ENCODE assay signal across 17 mouse cellular contexts in genomic region chr11:102206481-102206880, GRCm38 (mm10). TPM values are rescaled to one million over a fixed set of nuclear protein-coding genes. Genes with fewer than 3 reads are reported as not detected.
DNase-seq lines count a peak whose midpoint lies in the region; ATAC-seq and TF ChIP-seq lines count a peak whose summit lies in the region.
"Had no signal": no experiment of that assay in that cellular context is flagged by ENCODE, and none has a peak within 500 bp of the region (broad histone marks: within the 10 kb centered on the region; RNA-seq: fewer than 3 reads in every experiment).

No protein-coding gene starts in this region.

- WGBS in hindbrain, embryonic 13.5 days: 54% methylated on average over 28 of the region's 30 CpGs
- 66% methylated on average over 23 of the region's 30 CpGs for WGBS in hindbrain, postnatal 0 days
- 71% methylated on average over 30 of the region's 30 CpGs for WGBS in embryonic facial prominence, embryonic 10.5 days
- 75% methylated on average over 29 of the region's 30 CpGs for WGBS in forebrain, embryonic 16.5 days

- H3K9me3 ChIP-seq in hindbrain, embryonic 13.5 days: no peaks in the 10 kb centered on the region
- H3K9me3 ChIP-seq in hindbrain, postnatal 0 days (ENCODE audit: low read length): no peaks in the 10 kb centered on the region
- H3K9me3 ChIP-seq in ES-E14 (ENCODE audit: control insufficient read depth, insufficient read depth, low read depth, low read length): no peaks in the 10 kb centered on the region
- no peaks in the 10 kb centered on the region for H3K9me3 ChIP-seq in embryonic facial prominence, embryonic 10.5 days
- H3K9me3 ChIP-seq in forebrain, embryonic 16.5 days (ENCODE audit: control insufficient read depth, low read length): no peaks in the 10 kb centered on the region
- H3K9me3 ChIP-seq: midbrain, embryonic 12.5 days had no signal

- no peak overlapping the region for H3K4me3 ChIP-seq in hindbrain, embryonic 13.5 days
- H3K4me3 ChIP-seq in hindbrain, postnatal 0 days (ENCODE audit: low read length): no peak overlapping the region
- peak overlapping the region; percentile 4 to 54 for H3K4me3 ChIP-seq in ES-E14 (ENCODE audit: insufficient read depth in 1 of 2, low read depth in 1 of 2, low read length in 2 of 2, poor library complexity in 1 of 2, severe bottlenecking in 1 of 2)
- no peak overlapping the region for H3K4me3 ChIP-seq in embryonic facial prominence, embryonic 10.5 days
- H3K4me3 ChIP-seq in forebrain, embryonic 16.5 days (replicated peaks; ENCODE audit: low read length): no peak overlapping the region
- H3K4me3 ChIP-seq: erythroblast, embryonic 14.5 days; left cerebral cortex, adult 2 months; midbrain, embryonic 12.5 days had no signal

- peaks cover 44% of the 10 kb centered on the region for H3K4me1 ChIP-seq in hindbrain, embryonic 13.5 days (replicated peaks)
- H3K4me1 ChIP-seq in hindbrain, postnatal 0 days (ENCODE audit: insufficient read depth, low read length): peaks cover 10% of the 10 kb centered on the region
- peaks cover 0 to 8% of the 10 kb centered on the region in 2 experiments; a peak in 2 of 4 replicates for H3K4me1 ChIP-seq in ES-E14 (ENCODE audit: control insufficient read depth in 2 of 2, insufficient read depth in 2 of 2, low read length in 2 of 2, poor library complexity in 1 of 2)
- peaks cover 58% of the 10 kb centered on the region for H3K4me1 ChIP-seq in embryonic facial prominence, embryonic 10.5 days
- H3K4me1 ChIP-seq in forebrain, embryonic 16.5 days (replicated peaks; ENCODE audit: control insufficient read depth, insufficient read depth, low read length): peaks cover 36% of the 10 kb centered on the region

- no peak for TF ChIP-seq CTCF in hindbrain, postnatal 0 days (IDR thresholded peaks at IDR 0.05; ENCODE audit: low read depth)

- H3K9ac ChIP-seq in hindbrain, embryonic 13.5 days: peak overlapping the region; percentile 43; the same call in 1 of the 2 replicates
- H3K9ac ChIP-seq in hindbrain, postnatal 0 days (replicated peaks; ENCODE audit: low read length): no peak overlapping the region
- H3K9ac ChIP-seq in ES-E14 (ENCODE audit: insufficient read depth, low read depth, low read length, poor library complexity, severe bottlenecking): peak overlapping the region; percentile 37
- no peak overlapping the region for H3K9ac ChIP-seq in forebrain, embryonic 16.5 days (replicated peaks; ENCODE audit: low read depth, low read length)
- H3K9ac ChIP-seq: hindbrain, embryonic 14.5 days had no signal

- no peak overlapping the region for H3K4me2 ChIP-seq in hindbrain, embryonic 13.5 days
- no peak overlapping the region for H3K4me2 ChIP-seq in hindbrain, postnatal 0 days (ENCODE audit: low read depth, low read length)
- H3K4me2 ChIP-seq in forebrain, embryonic 16.5 days (ENCODE audit: low read length): no peak overlapping the region
- H3K4me2 ChIP-seq: hindbrain, embryonic 14.5 days; midbrain, embryonic 12.5 days had no signal

- peaks cover 58% of the 10 kb centered on the region for H3K36me3 ChIP-seq in hindbrain, embryonic 13.5 days
- peaks cover 26% of the 10 kb centered on the region for H3K36me3 ChIP-seq in hindbrain, postnatal 0 days (ENCODE audit: insufficient read depth, low read length)
- H3K36me3 ChIP-seq in ES-E14 (ENCODE audit: control insufficient read depth, insufficient read depth, low read length, poor library complexity, severe bottlenecking): peaks cover 8% of the 10 kb centered on the region; the same call in 1 of the 2 replicates
- H3K36me3 ChIP-seq in embryonic facial prominence, embryonic 10.5 days (replicated peaks): peaks cover 55% of the 10 kb centered on the region
- H3K36me3 ChIP-seq in forebrain, embryonic 16.5 days (ENCODE audit: control insufficient read depth, insufficient read depth): peaks cover 14% of the 10 kb centered on the region; the same call in 1 of the 2 replicates

- H3K27ac ChIP-seq in hindbrain, embryonic 13.5 days: no peak overlapping the region
- H3K27ac ChIP-seq in hindbrain, postnatal 0 days: no peak overlapping the region
- no peak overlapping the region for H3K27ac ChIP-seq in ES-E14 (ENCODE audit: insufficient read depth, low read depth, low read length, poor library complexity, severe bottlenecking)
- peak overlapping the region; percentile 49 for H3K27ac ChIP-seq in embryonic facial prominence, embryonic 10.5 days (replicated peaks)
- H3K27ac ChIP-seq in forebrain, embryonic 16.5 days (ENCODE audit: low read length): peak overlapping the region; percentile 30; the same call in 1 of the 2 replicates
- H3K27ac ChIP-seq: hindbrain, embryonic 14.5 days; left cerebral cortex, adult 2 months had no signal

- no peak for DNase-seq in hindbrain, postnatal 0 days (ENCODE audit: low spot score)
- no peak for DNase-seq in ES-E14 (ENCODE audit: low read depth, low spot score)
- peak; percentile 16 for DNase-seq in embryonic facial prominence, embryonic 10.5 days (ENCODE audit: low spot score)
- no peak for DNase-seq in kidney, adult 18-20 months
- no peak for DNase-seq in spleen, postnatal 4 days (ENCODE audit: low spot score in 2 of 2)
- DNase-seq: adrenal gland, postnatal 10 days; gastrocnemius, postnatal 25 days; kidney, adult 9 months; liver; right cerebral cortex, postnatal 14 days; thymus, postnatal 25 days had no signal

- H3K27me3 ChIP-seq in hindbrain, embryonic 13.5 days: no peaks in the 10 kb centered on the region
- H3K27me3 ChIP-seq in hindbrain, postnatal 0 days (ENCODE audit: insufficient read depth, low read length): no peaks in the 10 kb centered on the region
- 0 out of 2 replicates have a peak, but pooled peaks cover 12% of the 10 kb centered on the region for H3K27me3 ChIP-seq in embryonic facial prominence, embryonic 10.5 days (replicated peaks; ENCODE audit: low read depth, poor library complexity, severe bottlenecking)
- no peaks in the 10 kb centered on the region for H3K27me3 ChIP-seq in forebrain, embryonic 16.5 days (replicated peaks; ENCODE audit: control insufficient read depth, insufficient read depth, low read length)
- H3K27me3 ChIP-seq: midbrain, embryonic 12.5 days had no signal

- in situ Hi-C loops in ES-E14 (cut with MboI; ENCODE audit: low sequenced_read_pairs in 2 of 2, unreplicated experiment in 2 of 2): no loop called here

- ATAC-seq in hindbrain, embryonic 13.5 days (ENCODE audit: low FRiP score): no peak
- ATAC-seq in hindbrain, postnatal 0 days: no peak
- no peak for ATAC-seq in forebrain, embryonic 16.5 days

TF ChIP-seq in ES-E14, 5 proteins besides CTCF, POLR2A, EP300 and RAD21:
- TF ChIP-seq ZC3H11A (IDR thresholded peaks at IDR 0.05; ENCODE audit: borderline replicate concordance, low read depth, low read length) (no peak), ZNF384 (IDR thresholded peaks at IDR 0.05; ENCODE audit: low read depth, low read length) (no peak), CHD2 (IDR thresholded peaks at IDR 0.05; ENCODE audit: low read depth, low read length) (no peak), HCFC1 (IDR thresholded peaks at IDR 0.05; ENCODE audit: borderline replicate concordance, insufficient read depth, low read length) (no peak), MAFK (IDR thresholded peaks at IDR 0.05; ENCODE audit: insufficient read depth, low read depth, low read length) (no peak)

RNA-seq across cellular contexts. Expression of gene G6pc3, which starts 17.1 kb away (rescaled TPM):
- 30.0 and 37.2 TPM in 2 replicates for polyA plus RNA-seq in hindbrain, embryonic 13.5 days (2015; fragmentation: Nextera tagmentation; extraction: Ambion mirVana)
- 67.5 and 70.1 TPM in 2 replicates for total RNA-seq in hindbrain, postnatal 0 days (2014; rRNA removed)
- polyA plus RNA-seq in hindbrain, postnatal 0 days (2015; fragmentation: Nextera tagmentation; extraction: Ambion mirVana): 43.8 and 46.2 TPM in 2 replicates
- 14.2 and 16.3 TPM in 2 replicates for total RNA-seq in ES-E14 (2012; rRNA removed)
- polyA plus RNA-seq in embryonic facial prominence, embryonic 10.5 days (2016; fragmentation: Nextera tagmentation; extraction: Ambion mirVana): 38.2 and 39.6 TPM in 2 replicates
- polyA plus RNA-seq in forebrain, embryonic 16.5 days (2015; fragmentation: Nextera tagmentation; extraction: Ambion mirVana): 21.5 and 26.2 TPM in 2 replicates

RNA-seq across cellular contexts. Expression of gene Lsm12, which starts 21.4 kb away (rescaled TPM):
- polyA plus RNA-seq in hindbrain, embryonic 13.5 days (2015; fragmentation: Nextera tagmentation; extraction: Ambion mirVana): 144 and 148 TPM in 2 replicates
- 65.7 and 167 TPM in 2 replicates for total RNA-seq in hindbrain, postnatal 0 days (2014; rRNA removed)
- polyA plus RNA-seq in hindbrain, postnatal 0 days (2015; fragmentation: Nextera tagmentation; extraction: Ambion mirVana): 147 and 153 TPM in 2 replicates
- 27.6 and 49.1 TPM in 2 replicates for total RNA-seq in ES-E14 (2012; rRNA removed)
- polyA plus RNA-seq in embryonic facial prominence, embryonic 10.5 days (2016; fragmentation: Nextera tagmentation; extraction: Ambion mirVana): 145 and 155 TPM in 2 replicates
- polyA plus RNA-seq in forebrain, embryonic 16.5 days (2015; fragmentation: Nextera tagmentation; extraction: Ambion mirVana): 103 and 123 TPM in 2 replicates

RNA-seq across cellular contexts. Expression of gene Hdac5, which starts 23.5 kb away (rescaled TPM):
- polyA plus RNA-seq in hindbrain, embryonic 13.5 days (2015; fragmentation: Nextera tagmentation; extraction: Ambion mirVana): 82.0 and 85.4 TPM in 2 replicates
- total RNA-seq in hindbrain, postnatal 0 days (2014; rRNA removed): 212 and 350 TPM in 2 replicates
- polyA plus RNA-seq in hindbrain, postnatal 0 days (2015; fragmentation: Nextera tagmentation; extraction: Ambion mirVana): 61.2 and 61.9 TPM in 2 replicates
- total RNA-seq in ES-E14 (2012; rRNA removed): 33.3 and 57.9 TPM in 2 replicates
- 49.6 and 52.9 TPM in 2 replicates for polyA plus RNA-seq in embryonic facial prominence, embryonic 10.5 days (2016; fragmentation: Nextera tagmentation; extraction: Ambion mirVana)
- polyA plus RNA-seq in forebrain, embryonic 16.5 days (2015; fragmentation: Nextera tagmentation; extraction: Ambion mirVana): 124 and 136 TPM in 2 replicates

RNA-seq across cellular contexts. Expression of gene BC030867, which starts 42.2 kb away (rescaled TPM):
- 3.8 TPM in 2 replicates for polyA plus RNA-seq in hindbrain, embryonic 13.5 days (2015; fragmentation: Nextera tagmentation; extraction: Ambion mirVana)
- 2.3 and 2.4 TPM in 2 replicates for total RNA-seq in hindbrain, postnatal 0 days (2014; rRNA removed)
- 2.1 and 2.3 TPM in 2 replicates for polyA plus RNA-seq in hindbrain, postnatal 0 days (2015; fragmentation: Nextera tagmentation; extraction: Ambion mirVana)
- total RNA-seq in ES-E14 (2012; rRNA removed): 17.3 and 17.8 TPM in 2 replicates
- polyA plus RNA-seq in embryonic facial prominence, embryonic 10.5 days (2016; fragmentation: Nextera tagmentation; extraction: Ambion mirVana): 30.1 and 32.4 TPM in 2 replicates
- polyA plus RNA-seq in forebrain, embryonic 16.5 days (2015; fragmentation: Nextera tagmentation; extraction: Ambion mirVana): 5.4 and 5.5 TPM in 2 replicates
- total RNA-seq: gastrocnemius, postnatal 25 days had no signal

RNA-seq across cellular contexts. Expression of gene Tmem101, which starts 50.3 kb away (rescaled TPM):
- 37.9 and 38.1 TPM in 2 replicates for polyA plus RNA-seq in hindbrain, embryonic 13.5 days (2015; fragmentation: Nextera tagmentation; extraction: Ambion mirVana)
- 37.4 and 45.4 TPM in 2 replicates for total RNA-seq in hindbrain, postnatal 0 days (2014; rRNA removed)
- polyA plus RNA-seq in hindbrain, postnatal 0 days (2015; fragmentation: Nextera tagmentation; extraction: Ambion mirVana): 40.6 and 42.5 TPM in 2 replicates
- 75.3 and 98.7 TPM in 2 replicates for total RNA-seq in ES-E14 (2012; rRNA removed)
- 35.0 and 38.0 TPM in 2 replicates for polyA plus RNA-seq in embryonic facial prominence, embryonic 10.5 days (2016; fragmentation: Nextera tagmentation; extraction: Ambion mirVana)
- polyA plus RNA-seq in forebrain, embryonic 16.5 days (2015; fragmentation: Nextera tagmentation; extraction: Ambion mirVana): 43.9 and 44.7 TPM in 2 replicates

Comparison
In these comparisons a context has a peak if more than half of its experiments do, and no peak if none do; other contexts are left out.
1. H3K9ac ChIP-seq: peak in hindbrain, embryonic 13.5 days (single experiment) and ES-E14 (single experiment); none in hindbrain, postnatal 0 days (single experiment) and forebrain, embryonic 16.5 days (single experiment).
2. H3K27ac ChIP-seq: peak in embryonic facial prominence, embryonic 10.5 days (single experiment) and forebrain, embryonic 16.5 days (single experiment); none in hindbrain, embryonic 13.5 days (single experiment), hindbrain, postnatal 0 days (single experiment) and ES-E14 (single experiment).
3. H3K4me3 ChIP-seq: peak in ES-E14 (2 of 2); none in hindbrain, embryonic 13.5 days (single experiment), hindbrain, postnatal 0 days (single experiment), embryonic facial prominence, embryonic 10.5 days (single experiment) and forebrain, embryonic 16.5 days (single experiment).